18 mouse cellular contexts compared by ENCODE assay signal in genomic region chr3:101749841-101750240, GRCm38 (mm10).
DNase-seq lines count a peak whose midpoint lies in the region; ATAC-seq lines count a peak whose summit lies in the region.
"Had no signal": no experiment of that assay in that cellular context is flagged by ENCODE, and none has a peak within 500 bp of the region (broad histone marks: within the 10 kb centered on the region; RNA-seq: fewer than 3 reads in every experiment).

No protein-coding gene starts in this region.

- H3K4me2 ChIP-seq in kidney, embryonic 14.5 days (replicated peaks; ENCODE audit: low read depth, low read length) = no peak overlapping the region
- no peak overlapping the region for H3K4me2 ChIP-seq in intestine, embryonic 16.5 days (ENCODE audit: low read depth, low read length)
- no peak overlapping the region for H3K4me2 ChIP-seq in midbrain, embryonic 11.5 days
- H3K4me2 ChIP-seq: embryonic facial prominence, embryonic 12.5 days; heart, embryonic 13.5 days; hindbrain, embryonic 15.5 days had no signal

- H3K27me3 ChIP-seq in kidney, embryonic 14.5 days (ENCODE audit: control insufficient read depth, insufficient read depth, low read length) = no peaks in the 10 kb centered on the region
- no peaks in the 10 kb centered on the region for H3K27me3 ChIP-seq in intestine, embryonic 16.5 days (replicated peaks; ENCODE audit: control insufficient read depth, insufficient read depth, low read length)
- H3K27me3 ChIP-seq in midbrain, embryonic 11.5 days (ENCODE audit: control insufficient read depth, insufficient read depth, low read length) = no peaks in the 10 kb centered on the region
- H3K27me3 ChIP-seq: embryonic facial prominence, embryonic 12.5 days; heart, embryonic 13.5 days; hindbrain, embryonic 15.5 days had no signal

- no peaks in the 10 kb centered on the region for H3K36me3 ChIP-seq in kidney, embryonic 14.5 days (ENCODE audit: control insufficient read depth, insufficient read depth, low read length)
- no peaks in the 10 kb centered on the region for H3K36me3 ChIP-seq in intestine, embryonic 16.5 days (ENCODE audit: control insufficient read depth, insufficient read depth, low read length)
- no peaks in the 10 kb centered on the region for H3K36me3 ChIP-seq in midbrain, embryonic 11.5 days (ENCODE audit: control insufficient read depth, insufficient read depth, low read length)
- H3K36me3 ChIP-seq: embryonic facial prominence, embryonic 12.5 days; G1E; heart, embryonic 13.5 days; hindbrain, embryonic 15.5 days had no signal

- H3K4me1 ChIP-seq in kidney, embryonic 14.5 days (ENCODE audit: control insufficient read depth, insufficient read depth, low read length) = no peaks in the 10 kb centered on the region
- H3K4me1 ChIP-seq in intestine, embryonic 16.5 days (ENCODE audit: control insufficient read depth, insufficient read depth, low read length) = no peaks in the 10 kb centered on the region
- no peaks in the 10 kb centered on the region; the same call in none of the 2 replicates for H3K4me1 ChIP-seq in midbrain, embryonic 11.5 days (ENCODE audit: control insufficient read depth, insufficient read depth, low read length)
- H3K4me1 ChIP-seq: embryonic facial prominence, embryonic 12.5 days; heart, embryonic 13.5 days had no signal

- no peak overlapping the region for H3K27ac ChIP-seq in kidney, embryonic 14.5 days (ENCODE audit: low read depth, low read length)
- H3K27ac ChIP-seq in intestine, embryonic 16.5 days (ENCODE audit: low read length) = no peak overlapping the region
- H3K27ac ChIP-seq in midbrain, embryonic 11.5 days (ENCODE audit: low read depth, low read length) = no peak overlapping the region
- H3K27ac ChIP-seq: embryonic facial prominence, embryonic 12.5 days; heart, embryonic 13.5 days; hindbrain, embryonic 15.5 days had no signal

- peak; percentile 9 for DNase-seq in adrenal gland, adult 8-10 months
- no peak for DNase-seq in adrenal gland, postnatal 14 days
- DNase-seq in kidney, adult 11 months = peak; percentile 79
- peak; percentile 32 for DNase-seq in kidney, postnatal 10 days
- DNase-seq in lung, postnatal 14 days = no peak
- DNase-seq in midbrain, embryonic 11.5 days (ENCODE audit: low spot score, missing footprints) = no peak
- DNase-seq: adrenal gland, postnatal 25 days; B cell, adult 2 months; cerebellum, adult 2 months; gastrocnemius, postnatal 14 days; heart, postnatal 36 days had no signal

- no peak for ATAC-seq in kidney, embryonic 14.5 days (ENCODE audit: low FRiP score, low TSS enrichment)
- ATAC-seq in intestine, embryonic 16.5 days = peak; percentile 33
- no peak for ATAC-seq in midbrain, embryonic 11.5 days (ENCODE audit: low FRiP score)
- ATAC-seq: CD4-positive, CD25-positive, alpha-beta regulatory T cell, adult 4 months had no signal

- 45% methylated on average over 3 of the region's 3 CpGs for WGBS in kidney, embryonic 14.5 days
- 53% methylated on average over 3 of the region's 3 CpGs for WGBS in intestine, embryonic 16.5 days
- WGBS in midbrain, embryonic 11.5 days = 50% methylated on average over 3 of the region's 3 CpGs

- H3K9ac ChIP-seq in kidney, embryonic 14.5 days (ENCODE audit: low read depth, low read length) = no peak overlapping the region
- no peak overlapping the region for H3K9ac ChIP-seq in intestine, embryonic 16.5 days (ENCODE audit: low read depth, low read length)
- no peak overlapping the region for H3K9ac ChIP-seq in midbrain, embryonic 11.5 days (ENCODE audit: low read length)
- H3K9ac ChIP-seq: embryonic facial prominence, embryonic 12.5 days; heart, embryonic 13.5 days; hindbrain, embryonic 15.5 days had no signal

- no peak overlapping the region for H3K4me3 ChIP-seq in kidney, embryonic 14.5 days (ENCODE audit: low read length)
- H3K4me3 ChIP-seq in intestine, embryonic 16.5 days (ENCODE audit: low read length) = no peak overlapping the region
- no peak overlapping the region for H3K4me3 ChIP-seq in midbrain, embryonic 11.5 days (ENCODE audit: low read depth, low read length)
- H3K4me3 ChIP-seq: embryonic facial prominence, embryonic 12.5 days; heart, embryonic 13.5 days; hindbrain, embryonic 15.5 days had no signal

- H3K9me3 ChIP-seq in kidney, embryonic 14.5 days (ENCODE audit: control insufficient read depth, low read length) = peaks cover 3% of the 10 kb centered on the region; the same call in 1 of the 2 replicates
- 0 out of 2 replicates have a peak, but pooled peaks cover 4% of the 10 kb centered on the region for H3K9me3 ChIP-seq in intestine, embryonic 16.5 days (ENCODE audit: control insufficient read depth, low read length)
- H3K9me3 ChIP-seq in midbrain, embryonic 11.5 days (ENCODE audit: control insufficient read depth, low read length) = no peaks in the 10 kb centered on the region; the same call in 1 of the 2 replicates
- H3K9me3 ChIP-seq: G1E; heart, embryonic 13.5 days; hindbrain, embryonic 15.5 days had no signal

Comparison
In these comparisons a context has a peak if more than half of its experiments do, and no peak if none do; other contexts are left out.
1. DNase-seq: peak in adrenal gland, adult 8-10 months (single experiment), kidney, adult 11 months (single experiment) and kidney, postnatal 10 days (single experiment); none in adrenal gland, postnatal 14 days (single experiment), lung, postnatal 14 days (single experiment) and midbrain, embryonic 11.5 days (single experiment).